Mouse (Mus musculus) liver, embryonic 11.5 days (tissue): ENCODE measurements around the gene Ttyh1. TPM values are rescaled to one million over a fixed set of nuclear protein-coding genes. Genes with fewer than 3 reads are reported as not detected.

Experiments
- ATAC-seq: fragments of 200-750 bp; cut with Nextera tagmentation; replicated peaks from 2 replicates; pipeline ENCODE4 v1.8.0; 2017; ENCODE audit warnings: moderate number of reproducible peaks, mild to moderate bottlenecking, moderate TSS enrichment, moderate library complexity; ENCODE audit not compliant: low FRiP score
- DNase-seq: peaks from one replicate; pipeline ENCODE4 v3.0.0-alpha.2; 2017; ENCODE audit warnings: low spot score
- H3K27ac ChIP-seq: fragments of 300-500 bp; sonication (generic); 2 replicates; pipeline ENCODE4 v1.5.1; 2014; ENCODE audit warnings: mild to moderate bottlenecking, low read depth, low read length, control low read depth
- H3K27me3 ChIP-seq: fragments of 300-500 bp; sonication (generic); replicated peaks from 2 replicates; pipeline ENCODE4 v1.6.1; 2014; ENCODE audit warnings: low read length, mixed read lengths; ENCODE audit not compliant: control insufficient read depth, insufficient read depth
- H3K36me3 ChIP-seq: fragments of 300-500 bp; sonication (generic); 2 replicates; pipeline ENCODE4 v1.6.1; 2014; ENCODE audit warnings: mild to moderate bottlenecking, low read length, moderate library complexity, mixed read lengths; ENCODE audit not compliant: control insufficient read depth, insufficient read depth
- H3K4me1 ChIP-seq: fragments of 300-500 bp; sonication (generic); replicated peaks from 2 replicates; pipeline ENCODE4 v1.6.1; 2014; ENCODE audit warnings: low read length, mixed read lengths; ENCODE audit not compliant: control insufficient read depth, insufficient read depth
- H3K4me2 ChIP-seq: fragments of 300-500 bp; sonication (generic); 2 replicates; pipeline ENCODE4 v1.6.1; 2014; ENCODE audit warnings: mild to moderate bottlenecking, control low read depth, moderate library complexity
- H3K4me3 ChIP-seq: fragments of 300-500 bp; sonication (generic); 2 replicates; pipeline ENCODE4 v1.5.1; 2014; ENCODE audit warnings: low read depth, low read length, control low read depth
- H3K9ac ChIP-seq: fragments of 300-500 bp; sonication (generic); 2 replicates; pipeline ENCODE4 v1.6.1; 2014; ENCODE audit warnings: low read depth, low read length, control low read depth
- H3K9me3 ChIP-seq: fragments of 300-500 bp; sonication (generic); 2 replicates; pipeline ENCODE4 v1.6.1; 2016; ENCODE audit warnings: low read length, inconsistent platforms, mixed read lengths; ENCODE audit not compliant: control insufficient read depth
- WGBS: fragments of 180-500 bp; shearing (Covaris S2); extraction: QIAGEN DNeasy Blood & Tissue Kit; methylation state at CpG from one replicate; pipeline ENCODE4 v1.1.7; 2014; 5-methylcytosine and 5-hydroxymethylcytosine counted together
- polyA plus RNA-seq: library from polyadenylated mRNA; unstranded; fragments of >200 nt; fragmentation: Nextera tagmentation; extraction: Ambion mirVana; gene quantifications from 2 replicates; pipeline ENCODE4 v1.2.1, GENCODE M21; 2014

The Ttyh1 gene
- polyA plus RNA-seq, 1 experiment from 2014 or later: 0.85 TPM

- no peak for ATAC-seq
- DNase-seq: no peak
- Histone ChIP-seq H3K27me3 (no peaks in the 10 kb centered on the region; the same call in 1 of the 2 replicates), H3K4me3 (no peak overlapping the region), H3K27ac (no peak overlapping the region), H3K36me3 (no peaks in the 10 kb centered on the region), H3K9ac (no peak overlapping the region), H3K4me1 (0 out of 2 replicates have a peak, but pooled peaks cover 3% of the 10 kb centered on the region), H3K9me3 (no peaks in the 10 kb centered on the region), H3K4me2 (no peak overlapping the region)
- WGBS: 78% methylated on average over 11 of the region's 11 CpGs
Observed at GRCm38 (mm10) chr7:4126992-4127785, 8.0 kb downstream of the Ttyh1 start.

GRCm38 (mm10) chr7:4127894-4128293, 8.7 kb downstream of the Ttyh1 start:
- ATAC-seq (no peak), DNase-seq (no peak)
- Histone ChIP-seq H3K9ac (no peak overlapping the region), H3K27ac (no peak overlapping the region), H3K9me3 (no peaks in the 10 kb centered on the region), H3K4me2 (no peak overlapping the region), H3K36me3 (no peaks in the 10 kb centered on the region), H3K4me3 (no peak overlapping the region), H3K4me1 (0 out of 2 replicates have a peak, but pooled peaks cover 3% of the 10 kb centered on the region), H3K27me3 (no peaks in the 10 kb centered on the region)
- WGBS: 73% methylated on average over 4 of the region's 4 CpGs

DNA sequence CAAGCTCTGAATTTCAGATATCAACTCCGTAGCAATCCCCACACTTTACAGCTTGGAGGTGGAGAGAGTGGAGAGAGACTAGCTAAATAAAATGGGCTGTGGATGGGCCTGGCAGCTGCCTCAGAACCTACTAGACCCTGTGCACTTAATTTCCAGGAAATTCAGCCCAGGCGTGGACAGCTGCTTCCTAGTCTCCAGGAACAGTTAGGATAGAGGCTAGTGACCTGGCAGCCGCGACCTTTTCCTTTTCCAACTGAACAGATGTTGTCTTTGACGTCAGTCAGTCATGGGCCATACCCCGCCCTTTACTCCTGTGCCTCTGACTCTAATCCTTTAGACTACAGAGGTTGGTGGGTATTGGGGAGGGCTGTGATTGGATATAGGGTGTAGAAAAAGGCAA, 9.7 kb downstream of the Ttyh1 start:
- Histone ChIP-seq H3K36me3 (no peaks in the 10 kb centered on the region), H3K4me3 (no peak overlapping the region), H3K9me3 (no peaks in the 10 kb centered on the region), H3K4me2 (no peak overlapping the region), H3K9ac (no peak overlapping the region), H3K4me1 (0 out of 2 replicates have a peak, but pooled peaks cover 3% of the 10 kb centered on the region), H3K27ac (no peak overlapping the region), H3K27me3 (no peaks in the 10 kb centered on the region)
- no peak for ATAC-seq
- no peak for DNase-seq
- 60% methylated on average over 6 of the region's 6 CpGs for WGBS

GRCm38 (mm10) chr7:4130686-4131452, 11.7 kb downstream of the Ttyh1 start:
- peak; percentile 70 for DNase-seq
- Histone ChIP-seq H3K4me2 (no peak overlapping the region), H3K27me3 (no peaks in the 10 kb centered on the region)

GRCm38 (mm10) chr7:4131964-4132363, 12.8 kb downstream of the Ttyh1 start:
- Histone ChIP-seq H3K27ac (no peak overlapping the region), H3K4me3 (no peak overlapping the region), H3K9ac (no peak overlapping the region), H3K4me2 (no peak overlapping the region), H3K9me3 (no peaks in the 10 kb centered on the region), H3K4me1 (no peaks in the 10 kb centered on the region; the same call in 1 of the 2 replicates), H3K36me3 (no peaks in the 10 kb centered on the region), H3K27me3 (no peaks in the 10 kb centered on the region)
- 86% methylated on average over 8 of the region's 8 CpGs for WGBS
- DNase-seq (no peak), ATAC-seq (no peak)

More at GRCm38 (mm10) chr7:4130686-4131452, 11.7 kb downstream of the Ttyh1 start:
- no peaks in the 10 kb centered on the region for H3K9me3 ChIP-seq
- H3K36me3 ChIP-seq: no peaks in the 10 kb centered on the region
- H3K4me1 ChIP-seq: no peaks in the 10 kb centered on the region; the same call in 1 of the 2 replicates
- no peak overlapping the region for H3K4me3 ChIP-seq
- WGBS: 45% methylated on average over 13 of the region's 13 CpGs
- peak; percentile 77 for ATAC-seq
- no peak overlapping the region for H3K9ac ChIP-seq
- H3K27ac ChIP-seq: no peak overlapping the region

DNA sequence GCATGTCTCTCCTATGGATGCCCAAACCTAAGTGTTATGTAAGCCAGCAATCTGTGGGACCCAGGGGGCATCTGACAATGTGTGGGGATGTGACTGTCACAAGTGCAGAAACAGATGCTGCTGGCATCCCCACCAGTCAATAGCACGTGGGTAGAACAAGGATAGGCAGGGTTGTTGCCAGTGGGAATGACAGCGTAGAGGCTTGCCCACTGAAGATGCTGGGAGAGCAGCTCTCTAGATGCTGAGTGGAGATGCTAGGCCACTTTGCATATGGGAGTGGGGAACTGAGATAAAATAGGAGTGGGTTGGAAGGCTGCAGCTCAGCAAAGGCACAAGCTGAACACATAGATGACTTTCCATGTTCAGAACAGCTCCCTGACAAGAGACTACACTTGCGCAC, 13.4 kb downstream of the Ttyh1 start:
- DNase-seq (no peak), ATAC-seq (no peak)
- peaks cover under 1% of the 10 kb centered on the region for H3K4me1 ChIP-seq
- no peak overlapping the region for H3K27ac ChIP-seq
- H3K9ac ChIP-seq: no peak overlapping the region
- H3K36me3 ChIP-seq: no peaks in the 10 kb centered on the region
- H3K4me3 ChIP-seq: no peak overlapping the region
- H3K9me3 ChIP-seq: no peaks in the 10 kb centered on the region
- no peak overlapping the region for H3K4me2 ChIP-seq
- WGBS: 89% methylated on average over 3 of the region's 3 CpGs
- H3K27me3 ChIP-seq: no peaks in the 10 kb centered on the region

- Histone ChIP-seq H3K27ac (no peak overlapping the region), H3K9ac (no peak overlapping the region), H3K36me3 (no peaks in the 10 kb centered on the region), H3K27me3 (no peaks in the 10 kb centered on the region), H3K9me3 (no peaks in the 10 kb centered on the region), H3K4me3 (no peak overlapping the region), H3K4me2 (no peak overlapping the region), H3K4me1 (peaks cover 4% of the 10 kb centered on the region)
- no peak for ATAC-seq
- DNase-seq: no peak
- 79% methylated on average over 7 of the region's 7 CpGs for WGBS
Observed at GRCm38 (mm10) chr7:4132998-4133397, 13.8 kb downstream of the Ttyh1 start.

- H3K4me1 ChIP-seq: peaks cover 9% of the 10 kb centered on the region
- no peaks in the 10 kb centered on the region for H3K27me3 ChIP-seq
- peaks cover 12% of the 10 kb centered on the region for H3K36me3 ChIP-seq
- DNase-seq (no peak), ATAC-seq (no peak)
- H3K4me2 ChIP-seq: no peak overlapping the region
- H3K9ac ChIP-seq: no peak overlapping the region
- no peak overlapping the region for H3K4me3 ChIP-seq
- no peak overlapping the region for H3K27ac ChIP-seq
- no peaks in the 10 kb centered on the region for H3K9me3 ChIP-seq
- WGBS: 81% methylated on average over 5 of the region's 5 CpGs
Observed at GRCm38 (mm10) chr7:4134911-4135310, 15.7 kb downstream of the Ttyh1 start.
